Mouse (Mus musculus) heart, adult 2 months (tissue): ENCODE results near the gene Ufc1. TPM values are rescaled to one million over a fixed set of nuclear protein-coding genes. Genes with fewer than 3 reads are reported as not detected.
A peak's percentile ranks its signal among the peaks of the same experiment; 100 is the strongest.
"Not testable (repeated sequence)": the region's sequence is repeated elsewhere in the genome, so short reads cannot be mapped to it uniquely, and the experiment has no call there.

Source experiments
- DNase-seq, 2 experiments: peaks; one replicate each; pipeline ENCODE4 v3.0.0; 2021
- H3K27ac ChIP-seq: fragments of 200-600 bp; 2 replicates; pipeline ENCODE4 v1.8.1; 2022
- H3K27me3 ChIP-seq: fragments of 200-500 bp; 2 replicates; pipeline ENCODE4 v1.6.1; 2012; ENCODE audit warnings: mild to moderate bottlenecking, low read length, inconsistent platforms, mixed read lengths; ENCODE audit not compliant: control insufficient read depth, insufficient read depth
- H3K36me3 ChIP-seq: fragments of 200-500 bp; 2 replicates; pipeline ENCODE4 v1.6.1; 2012; ENCODE audit warnings: low read length, inconsistent platforms; ENCODE audit not compliant: control insufficient read depth, insufficient read depth
- H3K4me1 ChIP-seq: fragments of 200-500 bp; 2 replicates; pipeline ENCODE4 v1.6.1; 2011; ENCODE audit warnings: low read length; ENCODE audit not compliant: control insufficient read depth, insufficient read depth
- H3K4me3 ChIP-seq: fragments of 200-600 bp; 2 replicates; pipeline ENCODE4 v1.8.1; 2022
- H3K79me2 ChIP-seq: fragments of 200-500 bp; replicated peaks from 2 replicates; pipeline ENCODE4 v1.6.1; 2012; ENCODE audit warnings: mild to moderate bottlenecking, inconsistent platforms, low read length, moderate library complexity, mixed read lengths; ENCODE audit not compliant: control insufficient read depth, insufficient read depth
- H3K9ac ChIP-seq: fragments of 200-500 bp; 2 replicates; pipeline ENCODE4 v1.6.1; 2012; ENCODE audit warnings: low read depth, mild to moderate bottlenecking, control low read depth, inconsistent platforms, low read length, mixed read lengths
- CTCF ChIP-seq: fragments of 200-600 bp; IDR thresholded peaks from 2 replicates; pipeline ENCODE4 v1.8.1; 2022; ENCODE audit warnings: antibody characterized with exemption, mild to moderate bottlenecking, moderate library complexity
- EP300 ChIP-seq: fragments of 200-500 bp; IDR thresholded peaks from 2 replicates; pipeline ENCODE4 v1.6.1; 2011; ENCODE audit warnings: low read depth, low read length, control low read depth; ENCODE audit not compliant: insufficient read depth
- POLR2A ChIP-seq: fragments of 200-500 bp; IDR thresholded peaks from 2 replicates; pipeline ENCODE4 v1.6.1; 2011; ENCODE audit warnings: mild to moderate bottlenecking, low read depth, low read length, control low read depth; ENCODE audit not compliant: insufficient read depth
- WGBS: fragments of 180-500 bp; shearing (Covaris S2); methylation state at CpG from one replicate; pipeline ENCODE4 v1.1.7; 2018; 5-methylcytosine and 5-hydroxymethylcytosine counted together
- intact Hi-C: fragments of 180-260 bp; cut with DNase I; formaldehyde crosslinking; loops from one replicate; pipeline ENCODE4 v1.15.1; 2025
- polyA plus RNA-seq: library from polyadenylated mRNA; depleted of rRNA; stranded (reverse); fragments of >200 nt; gene quantifications from 2 replicates; pipeline ENCODE4 v1.2.3, GENCODE M21; 2012; rRNA removed
- total RNA-seq, 2 experiments: library from RNA; stranded (reverse); gene quantifications; 2 replicates each; pipeline ENCODE4 v1.2.3; 2021

The Ufc1 gene
- total and polyA plus RNA-seq, 3 experiments, result 29.7 to 93.5 (median 80.5) TPM

DNA sequence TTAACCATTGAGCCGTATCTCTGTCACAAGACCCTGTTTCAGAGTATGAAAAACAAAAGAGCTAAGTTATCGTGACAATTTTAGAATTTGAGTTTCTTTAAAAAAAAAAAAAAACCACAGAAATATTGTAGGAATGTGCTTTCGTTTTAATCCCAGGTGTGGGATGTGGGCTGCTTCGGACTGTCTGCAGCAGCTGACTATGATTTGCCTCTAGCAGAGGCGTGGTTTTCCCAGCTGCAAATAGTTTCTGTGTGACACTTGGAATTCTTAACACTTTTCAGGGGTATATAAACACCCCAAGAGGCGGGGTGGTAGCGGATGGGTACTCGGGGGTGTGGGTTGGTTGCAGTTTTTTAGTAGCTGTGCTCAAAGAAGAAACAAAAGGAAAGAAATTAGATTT, 49.5 kb downstream of the Ufc1 start:
- 78% methylated on average over 8 of the region's 8 CpGs for WGBS
- Histone ChIP-seq H3K4me3 (no peak overlapping the region), H3K36me3 (peaks cover 6% of the 10 kb centered on the region)

DNA sequence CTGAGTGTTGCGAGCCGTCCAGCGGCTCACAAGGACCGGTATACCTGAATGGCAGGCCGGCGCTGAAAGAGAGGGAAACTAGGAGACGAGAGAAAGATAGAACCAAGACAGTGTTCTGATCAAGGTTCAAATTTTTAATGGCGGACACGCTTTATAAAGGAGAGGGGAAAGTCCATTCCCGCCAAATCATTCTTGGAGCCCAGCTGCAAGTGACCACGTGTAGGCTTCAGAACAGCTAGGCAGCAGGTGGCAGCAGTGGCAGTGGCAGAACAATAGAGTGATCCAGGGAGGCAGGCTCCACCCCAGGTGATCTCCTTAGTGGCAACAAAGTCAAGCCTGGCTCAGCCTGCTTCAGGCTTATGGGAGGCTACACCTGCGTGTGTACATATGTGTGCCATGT, 52.9 kb downstream of the Ufc1 start:
- H3K9ac ChIP-seq, H3K4me1 ChIP-seq, H3K4me3 ChIP-seq, H3K27me3 ChIP-seq, H3K79me2 ChIP-seq, DNase-seq, H3K27ac ChIP-seq, intact Hi-C loops: not testable (repeated sequence)
- peak; percentile 17; the same call in 1 of the 2 replicates for TF ChIP-seq CTCF
- WGBS, result 79% methylated on average over 12 of the region's 12 CpGs
- H3K36me3 ChIP-seq, result peaks cover 13% of the 10 kb centered on the region

More for the DNA sequence above, 49.5 kb downstream of the Ufc1 start:
- no peak for DNase-seq
- intact Hi-C loops, result no loop called here
- TF ChIP-seq POLR2A (no peak), EP300 (no peak), CTCF (no peak)
- H3K9ac ChIP-seq, result no peak overlapping the region
- H3K4me1 ChIP-seq, result peaks cover 10% of the 10 kb centered on the region
- H3K79me2 ChIP-seq, result peaks cover 1% of the 10 kb centered on the region
- H3K27me3 ChIP-seq, result no peaks in the 10 kb centered on the region
- no peak overlapping the region for H3K27ac ChIP-seq

DNA sequence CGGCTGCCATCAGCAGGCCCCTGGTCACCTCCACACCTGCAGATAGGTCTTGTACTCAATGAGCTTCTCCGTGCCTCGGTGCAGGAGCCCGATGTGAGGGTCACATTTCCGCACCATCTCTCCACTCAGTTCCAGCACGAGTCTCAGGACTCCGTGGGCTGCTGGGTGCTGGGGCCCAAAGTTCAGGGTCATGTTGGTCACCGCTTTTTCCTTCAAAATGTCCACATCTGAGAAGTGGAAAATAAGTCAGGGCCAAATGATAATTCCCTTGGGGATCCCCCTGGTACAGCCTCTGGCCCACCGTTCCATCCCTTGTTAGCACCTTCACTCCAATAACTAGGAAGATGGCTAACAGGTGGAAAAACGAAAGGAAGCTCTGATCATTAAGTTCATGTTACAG, 53.9 kb downstream of the Ufc1 start:
- TF ChIP-seq POLR2A (no peak), EP300 (no peak), CTCF (no peak)
- Histone ChIP-seq H3K4me1 (peaks cover 3% of the 10 kb centered on the region), H3K27ac (peak overlapping the region; percentile 60), H3K79me2 (peaks cover 1% of the 10 kb centered on the region), H3K9ac (no peak overlapping the region), H3K36me3 (peaks cover 17% of the 10 kb centered on the region), H3K4me3 (no peak overlapping the region), H3K27me3 (no peaks in the 10 kb centered on the region)
- intact Hi-C loops, result no loop called here
- no peak for DNase-seq
- WGBS, result 84% methylated on average over 10 of the region's 10 CpGs

DNA sequence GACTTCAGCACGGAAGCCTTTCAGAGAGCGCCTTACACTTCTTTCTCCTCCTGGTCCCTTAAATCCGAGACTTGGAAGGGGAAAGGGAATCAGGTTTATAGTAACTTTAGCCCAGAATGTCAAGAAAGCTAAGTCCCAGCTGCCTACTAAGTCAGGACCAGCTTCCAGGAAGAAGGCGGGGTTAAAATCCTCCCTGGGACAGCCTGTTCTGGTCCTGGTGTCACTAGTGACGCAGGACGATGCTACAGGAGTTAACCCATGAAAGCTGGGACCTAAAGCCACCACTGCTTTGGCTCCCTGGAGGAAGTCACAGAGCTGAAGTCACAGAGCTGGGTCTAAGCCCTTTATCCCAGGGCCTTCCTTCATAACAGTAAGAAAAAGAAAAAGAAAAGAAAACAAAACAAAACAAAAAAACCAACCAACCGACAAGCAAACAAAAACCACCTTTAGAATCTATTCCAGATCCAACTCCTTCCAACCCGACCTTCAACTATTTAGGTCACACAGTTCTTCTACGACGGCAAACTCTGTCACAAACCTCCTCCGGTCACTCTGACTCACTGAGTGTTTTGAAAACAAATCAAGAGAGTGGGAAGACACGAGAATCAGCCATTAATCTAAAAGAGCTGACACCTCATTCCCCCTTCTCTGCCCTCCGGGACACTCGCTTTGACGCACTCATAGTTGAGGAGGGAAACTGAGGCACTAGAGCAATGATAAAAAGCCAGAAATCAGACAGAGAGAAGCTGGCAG, 54.7 kb downstream of the Ufc1 start:
- TF ChIP-seq EP300 (peak; percentile 84; the same call in 1 of the 2 replicates), CTCF (no peak), POLR2A (peak; percentile 23; the same call in 1 of the 2 replicates)
- no peak overlapping the region for H3K9ac ChIP-seq
- WGBS, result 41% methylated on average over 15 of the region's 15 CpGs
- peak overlapping the region; percentile 16 for H3K4me3 ChIP-seq
- H3K4me1 ChIP-seq, result peaks cover 3% of the 10 kb centered on the region
- H3K27ac ChIP-seq, result peak overlapping the region; percentile 60
- H3K36me3 ChIP-seq, result peaks cover 21% of the 10 kb centered on the region
- peaks cover 1% of the 10 kb centered on the region for H3K79me2 ChIP-seq
- intact Hi-C loops, result loop anchor here (2.0 kb wide), 1 partner anchor 17 kb away; the partner anchor contains the start of gene Tomm40l
- no peaks in the 10 kb centered on the region for H3K27me3 ChIP-seq
- DNase-seq, result peak; percentile 56 to 69

Other genes starting within 250 kb of the Ufc1 start
- 10 to 100 TPM; 12.1 to 12.7 TPM for gene Fcgr3, start 230.1 kb downstream of the Ufc1 start, total RNA-seq
- 11.5 and 12.6 TPM in 2 replicates for gene Fcgr3, start 230.1 kb downstream of the Ufc1 start, polyA plus RNA-seq
- under 1 TPM; 0.89 to 0.98 TPM for gene Cfap126, start 181.1 kb downstream of the Ufc1 start, total RNA-seq
- 2.1 and 6.3 TPM in 2 replicates for gene Cfap126, start 181.1 kb downstream of the Ufc1 start, polyA plus RNA-seq
- gene Sdhc, start 144.4 kb downstream of the Ufc1 start, total RNA-seq, result 1,000 to 10,000 TPM; 1,087 to 1,288 TPM
- gene Sdhc, start 144.4 kb downstream of the Ufc1 start, polyA plus RNA-seq, result 1,025 and 1,670 TPM in 2 replicates
- under 1 TPM in 1 of 2 experiments, not detected in 1; 0.39 TPM for gene Mpz, start 144.3 kb downstream of the Ufc1 start, total RNA-seq
- gene Mpz, start 144.3 kb downstream of the Ufc1 start, polyA plus RNA-seq, result 3.2 and 8.0 TPM in 2 replicates
- gene Pcp4l1, start 98.8 kb downstream of the Ufc1 start, total RNA-seq, result 100 to 1,000 TPM; 255 to 283 TPM
- gene Pcp4l1, start 98.8 kb downstream of the Ufc1 start, polyA plus RNA-seq, result 165 and 190 TPM in 2 replicates
- gene Nr1i3, start 81.1 kb downstream of the Ufc1 start, total RNA-seq, result not detected
- gene Nr1i3, start 81.1 kb downstream of the Ufc1 start, polyA plus RNA-seq, result 0.12 TPM in 1 of 2 replicates, not detected in the other
- gene Tomm40l, start 72.5 kb downstream of the Ufc1 start, total RNA-seq, result 10 to 100 TPM; 79.8 to 81.6 TPM
- 63.9 and 83.2 TPM in 2 replicates for gene Tomm40l, start 72.5 kb downstream of the Ufc1 start, polyA plus RNA-seq
- gene Apoa2, start 70.0 kb downstream of the Ufc1 start, total RNA-seq, result 1 to 10 TPM; 2.1 to 2.2 TPM
- 3.9 and 15.3 TPM in 2 replicates for gene Apoa2, start 70.0 kb downstream of the Ufc1 start, polyA plus RNA-seq
- 10 to 100 TPM; 12.4 to 15.3 TPM for gene Fcer1g, start 60.7 kb downstream of the Ufc1 start, total RNA-seq
- gene Fcer1g, start 60.7 kb downstream of the Ufc1 start, polyA plus RNA-seq, result 32.7 and 50.8 TPM in 2 replicates
- 1 to 10 TPM in 1 of 2 experiments, under 1 TPM in 1; 0.29 to 1.5 TPM for gene Adamts4, start 44.6 kb downstream of the Ufc1 start, total RNA-seq
- 0.92 and 0.94 TPM in 2 replicates for gene Adamts4, start 44.6 kb downstream of the Ufc1 start, polyA plus RNA-seq
- 1,000 to 10,000 TPM; 1,369 to 1,610 TPM for gene Ndufs2, start 43.6 kb downstream of the Ufc1 start, total RNA-seq
- 997 and 1,250 TPM in 2 replicates for gene Ndufs2, start 43.6 kb downstream of the Ufc1 start, polyA plus RNA-seq
- 10 to 100 TPM; 16.4 to 17.4 TPM for gene B4galt3, start 24.7 kb downstream of the Ufc1 start, total RNA-seq
- gene B4galt3, start 24.7 kb downstream of the Ufc1 start, polyA plus RNA-seq, result 41.9 and 45.7 TPM in 2 replicates
- 10 to 100 TPM in 1 of 2 experiments, 1 to 10 TPM in 1; 9.7 to 12.0 TPM for gene Ppox, start 13.8 kb downstream of the Ufc1 start, total RNA-seq
- gene Ppox, start 13.8 kb downstream of the Ufc1 start, polyA plus RNA-seq, result 31.4 and 33.1 TPM in 2 replicates
- gene Usp21, start 7.0 kb downstream of the Ufc1 start, total RNA-seq, result 10 to 100 TPM; 19.9 to 20.1 TPM
- 31.7 and 37.9 TPM in 2 replicates for gene Usp21, start 7.0 kb downstream of the Ufc1 start, polyA plus RNA-seq
- gene Dedd, start 34.1 kb upstream of the Ufc1 start, total RNA-seq, result 10 to 100 TPM; 20.8 to 22.9 TPM
- 28.8 and 33.0 TPM in 2 replicates for gene Dedd, start 34.1 kb upstream of the Ufc1 start, polyA plus RNA-seq
- gene Nit1, start 50.6 kb upstream of the Ufc1 start, total RNA-seq, result 10 to 100 TPM; 25.9 to 32.7 TPM
- gene Nit1, start 50.6 kb upstream of the Ufc1 start, polyA plus RNA-seq, result 40.1 and 41.3 TPM in 2 replicates
- gene Pfdn2, start 50.6 kb upstream of the Ufc1 start, total RNA-seq, result 10 to 100 TPM; 68.3 to 97.4 TPM
- 25.4 and 29.8 TPM in 2 replicates for gene Pfdn2, start 50.6 kb upstream of the Ufc1 start, polyA plus RNA-seq
- gene Klhdc9, start 65.8 kb upstream of the Ufc1 start, total RNA-seq, result under 1 TPM in 1 of 2 experiments, not detected in 1; 0.16 TPM
- gene Klhdc9, start 65.8 kb upstream of the Ufc1 start, polyA plus RNA-seq, result 0.20 and 0.25 TPM in 2 replicates
- under 1 TPM; 0.13 to 0.23 TPM for gene Nectin4, start 75.1 kb upstream of the Ufc1 start, total RNA-seq
- 0.21 and 0.29 TPM in 2 replicates for gene Nectin4, start 75.1 kb upstream of the Ufc1 start, polyA plus RNA-seq
- gene Arhgap30, start 93.9 kb upstream of the Ufc1 start, total RNA-seq, result 1 to 10 TPM; 2.3 to 2.4 TPM
- gene Arhgap30, start 93.9 kb upstream of the Ufc1 start, polyA plus RNA-seq, result 2.6 and 3.2 TPM in 2 replicates
- gene Usf1, start 116.3 kb upstream of the Ufc1 start, total RNA-seq, result 10 to 100 TPM; 38.4 to 46.6 TPM
- 47.8 and 64.2 TPM in 2 replicates for gene Usf1, start 116.3 kb upstream of the Ufc1 start, polyA plus RNA-seq
- 1 to 10 TPM; 1.3 to 1.8 TPM for gene Tstd1, start 123.8 kb upstream of the Ufc1 start, total RNA-seq
- 2.2 and 3.1 TPM in 2 replicates for gene Tstd1, start 123.8 kb upstream of the Ufc1 start, polyA plus RNA-seq
- gene F11r, start 142.5 kb upstream of the Ufc1 start, total RNA-seq, result 10 to 100 TPM; 32.9 to 36.1 TPM
- gene F11r, start 142.5 kb upstream of the Ufc1 start, polyA plus RNA-seq, result 47.5 and 58.3 TPM in 2 replicates
- 1 to 10 TPM; 1.6 to 2.2 TPM for gene Alyref2, start 208.5 kb upstream of the Ufc1 start, total RNA-seq
- 2.5 TPM in 2 replicates for gene Alyref2, start 208.5 kb upstream of the Ufc1 start, polyA plus RNA-seq
- gene Itln1, start 240.3 kb upstream of the Ufc1 start, total RNA-seq, result not detected
- 0.16 TPM in 1 of 2 replicates, not detected in the other for gene Itln1, start 240.3 kb upstream of the Ufc1 start, polyA plus RNA-seq